Mouse (Mus musculus): ENCODE data around the gene Rnf220. TPM values are rescaled to one million over a fixed set of nuclear protein-coding genes. Genes with fewer than 3 reads are reported as not detected.

Rnf220 gene
- polyA plus RNA-seq, 1 experiment from 2014 or later, result 98.2 TPM

DNA sequence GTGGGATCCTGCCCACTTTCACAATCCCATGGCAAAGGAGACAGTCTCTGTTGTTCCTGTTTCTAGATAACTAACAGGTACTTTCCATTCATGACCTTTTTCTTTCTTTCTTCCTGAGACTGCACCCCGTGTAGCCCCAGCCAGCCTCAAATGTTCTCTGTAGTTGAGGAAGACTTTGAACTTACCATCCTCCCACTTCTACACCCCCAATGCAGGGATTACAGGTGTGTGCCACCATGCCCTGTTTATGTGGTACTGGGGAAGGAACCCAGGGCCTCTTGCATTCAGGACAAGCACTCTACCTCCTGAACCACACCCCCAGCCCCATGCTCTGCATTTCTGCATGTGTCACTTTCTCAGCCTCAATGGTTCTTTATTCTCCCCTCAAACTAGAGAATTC lies 47.7 kb downstream of the Rnf220 start:
- no peak for DNase-seq (ENCODE audit: extremely low spot score, low spot score)
- WGBS, result 93% methylated on average over 1 of the region's 1 CpGs
- Histone ChIP-seq H3K36me3 (replicated peaks) (no peaks in the 10 kb centered on the region), H3K4me1 (no peaks in the 10 kb centered on the region), H3K9me3 (no peaks in the 10 kb centered on the region), H3K27me3 (ENCODE audit: poor library complexity, severe bottlenecking) (peaks cover 8% of the 10 kb centered on the region; the same call in 1 of the 2 replicates), H3K4me3 (no peak overlapping the region), H3K27ac (no peak overlapping the region)

DNA sequence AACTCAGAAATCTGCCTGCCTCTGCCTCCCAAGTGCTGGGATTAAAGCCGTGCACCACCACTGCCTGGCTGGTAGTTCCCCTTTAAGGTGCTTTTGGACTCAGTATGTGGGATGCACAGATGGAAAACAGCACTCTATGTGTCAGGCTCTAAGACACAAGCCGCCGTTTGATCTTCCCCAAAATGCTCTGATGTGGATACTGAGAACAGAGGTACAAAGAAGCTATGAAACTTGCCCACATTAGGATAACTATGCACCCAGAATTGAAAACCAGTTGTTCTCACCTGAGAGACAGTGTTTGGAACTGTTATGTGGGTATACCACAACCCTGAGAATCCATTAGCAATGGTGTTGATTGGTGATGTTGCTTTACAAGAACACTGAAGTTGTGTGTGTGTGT lies 48.9 kb downstream of the Rnf220 start:
- Histone ChIP-seq H3K9me3 (no peaks in the 10 kb centered on the region), H3K4me1 (no peaks in the 10 kb centered on the region), H3K27ac (no peak overlapping the region), H3K36me3 (replicated peaks) (no peaks in the 10 kb centered on the region), H3K27me3 (ENCODE audit: poor library complexity, severe bottlenecking) (peaks cover 8% of the 10 kb centered on the region; the same call in 1 of the 2 replicates), H3K4me3 (no peak overlapping the region)
- WGBS, result 89% methylated on average over 3 of the region's 3 CpGs
- DNase-seq (ENCODE audit: extremely low spot score, low spot score), result no peak

DNA sequence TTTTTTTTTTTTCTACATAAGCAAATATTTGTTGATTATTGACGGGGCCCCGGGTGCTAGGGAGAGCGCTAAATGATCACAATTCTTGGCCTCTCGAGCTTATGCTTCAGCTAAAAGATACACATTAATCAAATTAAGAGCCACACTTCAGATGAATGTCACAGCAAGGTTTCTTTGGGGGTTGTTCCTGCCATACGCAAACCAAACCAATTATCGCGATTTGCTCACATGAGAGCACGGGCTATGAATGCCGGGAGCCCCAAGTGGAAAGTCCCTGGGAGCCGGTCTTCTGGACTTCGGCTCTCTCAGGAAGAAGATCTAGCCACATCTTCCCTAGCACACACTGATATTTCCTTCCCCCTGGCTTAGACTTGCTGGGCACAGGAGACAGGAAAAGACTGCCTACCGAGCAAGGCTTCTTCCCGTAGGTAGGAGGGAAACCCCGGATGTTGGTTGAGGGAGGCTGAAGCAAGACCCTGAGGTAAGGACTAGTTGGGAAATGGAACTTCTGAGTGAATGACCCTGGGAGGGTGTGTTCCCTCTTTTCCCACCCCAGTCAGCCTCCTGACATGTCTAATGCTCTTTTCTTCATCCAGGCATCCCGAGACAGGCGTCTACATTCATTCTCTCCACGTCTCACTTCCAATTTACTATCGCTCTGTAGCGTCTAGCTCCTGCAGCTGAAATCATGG lies 51.2 kb downstream of the Rnf220 start:
- no peaks in the 10 kb centered on the region for H3K36me3 ChIP-seq (replicated peaks)
- no peaks in the 10 kb centered on the region for H3K4me1 ChIP-seq
- no peak for DNase-seq (ENCODE audit: extremely low spot score, low spot score)
- H3K27ac ChIP-seq, result no peak overlapping the region
- H3K9me3 ChIP-seq, result no peaks in the 10 kb centered on the region
- no peak overlapping the region for H3K4me3 ChIP-seq
- 89% methylated on average over 19 of the region's 19 CpGs for WGBS
- peaks cover 22% of the 10 kb centered on the region for H3K27me3 ChIP-seq (ENCODE audit: poor library complexity, severe bottlenecking)

DNA sequence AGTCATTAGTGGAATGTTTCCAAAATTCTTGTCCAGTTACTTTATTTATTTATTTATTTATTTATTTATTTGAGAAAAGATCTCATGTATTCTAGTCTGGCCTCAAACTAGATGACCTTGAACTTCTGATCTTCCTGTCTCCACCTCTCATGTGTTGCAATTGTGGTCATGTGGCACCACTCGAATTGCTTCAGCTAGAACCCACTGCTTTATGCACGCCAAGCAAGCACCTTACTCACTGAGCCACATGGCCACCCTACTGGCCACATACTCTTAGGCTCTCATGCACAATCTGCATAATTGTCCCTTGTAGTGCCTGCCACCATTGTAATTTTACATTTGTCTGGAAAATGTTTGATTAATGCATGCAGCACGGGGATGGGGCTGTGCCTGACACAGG lies 57.9 kb downstream of the Rnf220 start:
- H3K4me1 ChIP-seq, result peaks cover 9% of the 10 kb centered on the region
- 81% methylated on average over 3 of the region's 3 CpGs for WGBS
- H3K27me3 ChIP-seq (ENCODE audit: poor library complexity, severe bottlenecking), result peaks cover 49% of the 10 kb centered on the region
- no peak overlapping the region for H3K27ac ChIP-seq
- no peak overlapping the region for H3K4me3 ChIP-seq
- DNase-seq (ENCODE audit: extremely low spot score, low spot score), result no peak
- no peaks in the 10 kb centered on the region for H3K9me3 ChIP-seq
- H3K36me3 ChIP-seq (replicated peaks), result no peaks in the 10 kb centered on the region

DNA sequence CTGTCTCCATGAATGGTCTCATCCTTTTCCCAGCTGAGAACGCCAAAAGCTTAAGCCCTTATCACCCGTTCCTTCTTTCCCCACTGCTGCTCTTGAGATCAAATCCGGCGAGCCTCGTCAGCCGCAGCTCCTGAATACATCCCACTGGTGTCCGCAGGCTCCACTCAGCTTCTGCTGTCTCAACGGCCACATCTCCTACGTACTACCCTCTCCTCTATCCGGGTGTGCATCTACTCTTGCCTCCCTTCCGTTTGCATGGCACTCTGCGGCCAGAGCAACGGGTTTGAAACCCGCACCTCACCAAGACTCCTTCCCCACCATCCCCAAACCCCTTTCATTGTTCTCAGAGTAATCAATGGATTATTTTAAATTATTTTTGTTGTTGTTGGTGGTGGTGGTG lies 58.8 kb downstream of the Rnf220 start:
- Histone ChIP-seq H3K4me1 (peaks cover 10% of the 10 kb centered on the region), H3K4me3 (no peak overlapping the region), H3K36me3 (replicated peaks) (no peaks in the 10 kb centered on the region), H3K9me3 (no peaks in the 10 kb centered on the region), H3K27ac (no peak overlapping the region), H3K27me3 (ENCODE audit: poor library complexity, severe bottlenecking) (peaks cover 52% of the 10 kb centered on the region)
- no peak for DNase-seq (ENCODE audit: extremely low spot score, low spot score)
- WGBS, result 84% methylated on average over 14 of the region's 14 CpGs

DNA sequence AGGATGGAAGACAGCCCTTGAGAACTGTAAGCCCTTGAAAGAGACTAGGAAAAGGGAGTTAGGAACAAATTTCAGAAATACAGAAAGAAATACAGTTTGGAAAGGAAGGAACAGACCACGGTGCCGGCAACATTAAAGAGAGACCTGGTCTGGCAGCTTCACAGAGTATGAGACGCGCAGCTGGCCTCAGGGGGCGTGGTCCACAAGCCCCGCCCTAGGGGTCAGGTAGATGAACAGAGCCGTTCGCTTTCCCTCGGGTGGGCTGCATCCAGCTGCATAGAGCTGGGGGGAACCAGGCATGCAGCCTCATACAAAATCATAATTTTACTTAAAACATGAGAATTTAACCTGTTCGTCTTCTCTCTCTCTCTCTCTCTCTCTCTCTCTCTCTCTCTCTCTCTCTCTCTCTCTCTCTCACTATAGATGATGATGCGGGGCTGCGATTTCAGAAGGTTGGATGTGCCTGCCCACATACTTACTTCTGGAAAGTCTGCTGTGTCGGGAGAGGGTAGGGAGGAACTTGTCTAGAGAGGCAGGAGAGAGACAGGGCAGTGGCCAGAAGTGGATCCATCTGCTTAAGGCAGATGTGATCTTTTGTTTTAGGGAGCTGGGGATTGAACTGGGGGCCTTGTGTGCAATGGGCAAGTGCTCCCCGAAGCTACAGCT lies 59.7 kb downstream of the Rnf220 start:
- Histone ChIP-seq H3K27me3 (ENCODE audit: poor library complexity, severe bottlenecking) (peaks cover 49% of the 10 kb centered on the region), H3K4me1 (peaks cover 10% of the 10 kb centered on the region), H3K27ac (no peak overlapping the region), H3K4me3 (no peak overlapping the region), H3K36me3 (replicated peaks) (no peaks in the 10 kb centered on the region), H3K9me3 (no peaks in the 10 kb centered on the region)
- no peak for DNase-seq (ENCODE audit: extremely low spot score, low spot score)
- WGBS, result 25% methylated on average over 14 of the region's 14 CpGs

DNA sequence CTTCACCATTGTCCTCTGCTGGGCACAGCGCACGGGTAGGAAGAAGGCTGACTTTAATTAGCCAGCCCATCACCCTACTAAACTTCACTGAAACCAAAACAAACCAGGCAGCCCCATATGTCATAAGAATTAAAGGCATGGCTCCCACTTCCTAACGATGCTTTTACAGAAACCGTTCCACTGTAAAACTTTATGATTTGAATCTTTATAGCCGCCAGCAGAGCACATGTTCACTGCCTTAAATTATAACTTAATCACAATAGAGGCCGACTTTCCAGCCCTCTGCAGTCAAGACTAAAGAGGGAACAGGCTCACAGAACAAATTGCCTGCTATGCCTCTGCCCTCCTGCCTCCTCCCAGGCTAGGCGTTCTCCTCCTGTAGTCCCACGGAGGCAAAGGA lies 62.5 kb downstream of the Rnf220 start:
- Histone ChIP-seq H3K4me1 (peaks cover 10% of the 10 kb centered on the region), H3K36me3 (replicated peaks) (no peaks in the 10 kb centered on the region), H3K27ac (no peak overlapping the region), H3K9me3 (no peaks in the 10 kb centered on the region), H3K4me3 (no peak overlapping the region), H3K27me3 (ENCODE audit: poor library complexity, severe bottlenecking) (peaks cover 66% of the 10 kb centered on the region)
- DNase-seq (ENCODE audit: extremely low spot score, low spot score), result no peak
- WGBS, result 81% methylated on average over 8 of the region's 8 CpGs

DNA sequence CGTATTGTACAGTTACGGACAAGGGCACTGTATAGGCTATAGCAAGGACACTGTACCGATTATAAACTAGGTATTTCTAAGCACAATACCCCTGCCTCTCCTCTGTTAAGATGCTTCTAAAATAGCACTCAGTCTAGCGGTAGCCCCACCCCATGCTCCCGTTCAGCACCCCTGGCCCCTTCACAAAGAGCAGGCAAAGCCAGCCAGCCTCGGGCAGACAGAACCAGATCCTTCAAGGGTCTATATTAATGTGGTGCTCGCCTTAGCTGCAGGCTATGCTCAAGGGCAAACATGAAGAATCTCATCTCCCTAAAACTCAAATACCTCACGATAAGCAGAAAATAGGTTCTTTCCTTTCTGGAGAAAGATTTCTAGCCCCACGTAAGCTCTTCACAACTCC lies 67.2 kb downstream of the Rnf220 start:
- peaks cover 22% of the 10 kb centered on the region for H3K4me1 ChIP-seq
- peaks cover 60% of the 10 kb centered on the region for H3K27me3 ChIP-seq (ENCODE audit: poor library complexity, severe bottlenecking)
- H3K36me3 ChIP-seq (replicated peaks), result no peaks in the 10 kb centered on the region
- H3K27ac ChIP-seq, result no peak overlapping the region
- DNase-seq (ENCODE audit: extremely low spot score, low spot score), result no peak
- H3K4me3 ChIP-seq, result no peak overlapping the region
- H3K9me3 ChIP-seq, result no peaks in the 10 kb centered on the region
- WGBS, result 83% methylated on average over 9 of the region's 9 CpGs

DNA sequence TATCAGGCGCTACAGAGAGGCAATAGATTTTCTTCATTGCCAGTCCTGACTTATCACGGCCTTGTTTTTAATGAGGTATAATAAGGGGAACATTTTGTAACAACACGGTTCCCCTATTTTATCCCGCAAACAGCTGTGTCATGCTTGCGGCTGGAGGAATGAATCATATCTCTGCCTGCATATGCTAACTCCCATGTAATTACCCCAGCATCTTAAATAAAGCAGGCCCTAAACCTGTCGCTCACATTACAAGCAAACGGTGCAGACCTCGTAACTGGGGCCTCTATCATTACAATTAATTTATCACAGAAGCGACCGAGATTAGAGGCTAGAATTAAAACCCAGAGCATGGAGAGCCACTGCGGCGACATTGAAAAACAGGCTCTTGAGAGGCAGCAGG lies 69.3 kb downstream of the Rnf220 start:
- no peak overlapping the region for H3K4me3 ChIP-seq
- no peak for DNase-seq (ENCODE audit: extremely low spot score, low spot score)
- H3K27ac ChIP-seq, result no peak overlapping the region
- peaks cover 50% of the 10 kb centered on the region for H3K27me3 ChIP-seq (ENCODE audit: poor library complexity, severe bottlenecking)
- H3K36me3 ChIP-seq (replicated peaks), result no peaks in the 10 kb centered on the region
- 75% methylated on average over 12 of the region's 12 CpGs for WGBS
- H3K4me1 ChIP-seq, result peaks cover 18% of the 10 kb centered on the region
- no peaks in the 10 kb centered on the region for H3K9me3 ChIP-seq

DNA sequence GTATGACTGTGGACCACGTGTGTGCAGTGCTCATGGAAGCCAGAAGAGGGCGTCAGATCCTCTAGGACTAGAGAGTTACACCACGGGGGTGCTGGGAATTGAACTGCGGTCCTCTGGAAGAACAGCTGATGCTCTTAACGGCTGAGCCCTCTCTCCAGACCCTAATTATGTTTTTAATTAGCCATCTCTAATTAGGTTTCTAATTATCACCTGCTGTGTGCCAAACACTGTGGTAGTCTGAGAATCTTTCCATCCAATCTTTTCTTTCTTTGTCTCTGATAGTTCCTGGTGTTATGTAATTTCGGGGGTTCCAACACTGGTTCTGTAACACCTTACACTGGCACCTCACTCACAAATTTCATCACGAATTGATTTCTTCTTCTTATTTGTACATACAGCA lies 75.8 kb downstream of the Rnf220 start:
- H3K4me1 ChIP-seq, result peaks cover 2% of the 10 kb centered on the region
- H3K36me3 ChIP-seq (replicated peaks), result no peaks in the 10 kb centered on the region
- peaks cover 52% of the 10 kb centered on the region for H3K27me3 ChIP-seq (ENCODE audit: poor library complexity, severe bottlenecking)
- 85% methylated on average over 7 of the region's 7 CpGs for WGBS
- no peak overlapping the region for H3K27ac ChIP-seq
- H3K4me3 ChIP-seq, result no peak overlapping the region
- no peak for DNase-seq (ENCODE audit: extremely low spot score, low spot score)
- H3K9me3 ChIP-seq, result peaks cover 4% of the 10 kb centered on the region

DNA sequence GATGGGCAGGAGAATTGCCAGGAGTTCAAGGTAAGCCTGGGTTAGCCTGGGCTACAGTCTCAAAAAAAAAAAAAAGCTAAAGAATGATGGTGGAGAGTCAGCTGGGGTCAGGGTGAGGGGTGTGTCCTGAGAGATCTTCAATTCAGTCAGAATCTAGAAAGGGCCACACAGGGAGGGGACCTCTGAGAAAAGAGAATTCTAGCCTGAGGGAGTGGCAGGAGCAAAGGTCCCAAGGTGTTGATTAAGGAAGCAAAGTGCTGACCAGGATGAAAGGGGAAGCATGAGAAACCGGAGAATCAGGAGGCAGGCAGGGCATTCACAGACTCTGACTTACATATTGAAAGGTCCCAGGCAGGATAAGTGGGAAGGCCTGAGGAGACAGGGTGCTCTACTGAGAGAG lies 80.0 kb downstream of the Rnf220 start:
- H3K9me3 ChIP-seq, result peaks cover 4% of the 10 kb centered on the region
- no peak for DNase-seq (ENCODE audit: extremely low spot score, low spot score)
- no peak overlapping the region for H3K4me3 ChIP-seq
- peaks cover 35% of the 10 kb centered on the region for H3K4me1 ChIP-seq
- WGBS, result 63% methylated on average over 1 of the region's 1 CpGs
- peaks cover 84% of the 10 kb centered on the region for H3K27me3 ChIP-seq (ENCODE audit: poor library complexity, severe bottlenecking)
- no peak overlapping the region for H3K27ac ChIP-seq
- H3K36me3 ChIP-seq (replicated peaks), result no peaks in the 10 kb centered on the region

DNA sequence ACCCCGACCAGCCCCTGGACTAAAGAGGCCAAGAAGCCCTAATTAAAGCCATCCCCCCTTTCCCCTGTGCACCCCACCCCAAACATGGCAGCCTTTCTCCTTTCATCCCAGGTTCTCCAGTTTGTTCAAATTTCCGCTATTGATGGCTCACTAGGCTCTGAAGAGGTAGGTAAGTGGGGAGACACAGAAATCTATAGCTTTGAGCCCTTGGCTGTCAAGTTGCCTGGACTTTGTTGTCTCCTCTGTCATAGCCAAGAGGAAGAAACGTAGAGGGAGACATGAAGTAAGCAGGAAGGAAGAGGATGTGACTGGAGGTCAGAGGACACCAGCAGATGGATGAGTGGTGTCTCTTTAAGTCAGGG lies 86.8 kb downstream of the Rnf220 start:
- Histone ChIP-seq H3K9me3 (no peaks in the 10 kb centered on the region), H3K27me3 (ENCODE audit: poor library complexity, severe bottlenecking) (peaks cover 100% of the 10 kb centered on the region), H3K36me3 (replicated peaks) (no peaks in the 10 kb centered on the region), H3K4me3 (peak overlapping the region; percentile 36), H3K4me1 (peaks cover 78% of the 10 kb centered on the region), H3K27ac (peak overlapping the region; percentile 79)
- no peak for DNase-seq (ENCODE audit: extremely low spot score, low spot score)
- 7% methylated on average over 3 of the region's 3 CpGs for WGBS

DNA sequence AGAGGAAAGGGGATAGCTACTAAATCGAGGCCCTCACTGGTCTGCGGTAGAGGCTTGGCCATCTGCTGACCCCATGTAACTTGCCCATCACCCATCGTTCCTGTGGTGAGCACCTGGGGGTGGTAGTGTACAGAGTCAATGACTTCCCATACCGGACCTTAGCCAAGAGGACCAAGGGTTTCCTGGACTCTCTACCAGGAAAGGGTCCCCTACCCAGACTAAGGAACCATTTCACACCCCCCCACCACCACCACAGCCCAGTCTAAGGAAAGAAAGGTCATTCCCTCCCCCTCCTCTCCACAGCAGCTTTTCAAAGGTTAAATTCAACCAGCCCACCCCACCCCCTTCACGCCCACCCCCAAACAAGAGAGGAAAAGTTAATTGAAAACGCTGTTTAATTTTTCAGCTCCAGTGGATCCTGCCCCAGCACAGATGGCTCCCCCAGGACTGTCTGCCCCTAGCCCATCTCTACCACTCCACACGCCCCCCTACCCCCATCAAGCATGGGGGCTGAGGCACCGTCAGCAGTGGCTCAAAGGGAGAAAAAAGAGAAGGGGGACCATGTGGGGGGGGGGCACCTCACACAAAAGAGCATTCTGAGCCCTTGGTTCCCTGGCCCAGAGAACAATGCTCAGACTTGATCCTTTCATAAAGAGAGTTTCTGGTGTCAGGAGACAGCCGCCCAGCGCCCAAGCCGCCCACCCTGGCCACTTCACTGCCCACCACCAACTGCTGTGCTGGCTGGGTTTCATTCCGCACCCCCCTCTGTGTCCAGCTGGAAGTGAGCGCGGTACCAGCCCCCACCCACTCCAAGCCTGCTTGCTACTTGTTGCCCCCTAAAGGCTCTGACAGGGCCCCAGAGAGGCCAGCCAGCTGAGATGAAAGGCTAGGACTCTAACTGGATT lies 87.5 kb downstream of the Rnf220 start:
- H3K27ac ChIP-seq, result peak overlapping the region; percentile 79
- no peaks in the 10 kb centered on the region for H3K36me3 ChIP-seq (replicated peaks)
- peaks cover 100% of the 10 kb centered on the region for H3K27me3 ChIP-seq (ENCODE audit: poor library complexity, severe bottlenecking)
- H3K4me3 ChIP-seq, result peak overlapping the region; percentile 36
- H3K9me3 ChIP-seq, result no peaks in the 10 kb centered on the region
- 21% methylated on average over 14 of the region's 14 CpGs for WGBS
- peak; percentile 77 for DNase-seq (ENCODE audit: extremely low spot score, low spot score)
- H3K4me1 ChIP-seq, result peaks cover 75% of the 10 kb centered on the region

All from forebrain, embryonic 10.5 days (tissue).